Mouse (Mus musculus) retina, adult 2 months (tissue): ENCODE results near the gene Scgb1c1.

Experiments used
- DNase-seq: peaks from one replicate; pipeline ENCODE4 v3.0.0-alpha.2; 2012; ENCODE audit warnings: low read depth, low spot score

The Scgb1c1 gene

GRCm38 (mm10) chr7:140844905-140845665 is at the start of gene Scgb1c1:
TSS of gene Scgb1c1 (plus strand) at chr7:140845547.
- peak; percentile 67 for DNase-seq

DNA sequence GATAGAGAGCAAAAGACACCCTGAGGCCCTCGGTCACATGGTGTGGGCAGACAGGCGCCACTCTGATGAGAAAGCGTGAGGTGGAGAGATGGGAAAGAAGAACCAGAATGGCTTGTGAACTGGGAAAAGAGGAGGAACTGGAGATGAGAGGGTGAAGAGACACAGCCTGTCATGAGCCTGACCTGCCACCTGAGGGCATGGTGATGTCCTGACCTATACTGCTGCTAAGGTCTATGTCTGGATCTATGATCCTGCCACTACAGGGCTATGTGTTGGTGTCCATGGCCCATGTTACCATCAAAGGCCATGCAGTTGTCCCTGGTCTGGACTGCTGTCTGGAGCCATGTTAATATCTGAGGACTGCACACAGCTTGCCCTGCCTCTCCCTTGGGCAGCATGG is 47.7 kb upstream of the Scgb1c1 start:
- DNase-seq, result no peak

- DNase-seq, result no peak
These were observed 47.1 kb upstream of the Scgb1c1 start for GRCm38 (mm10) chr7:140798212-140798611.

DNA sequence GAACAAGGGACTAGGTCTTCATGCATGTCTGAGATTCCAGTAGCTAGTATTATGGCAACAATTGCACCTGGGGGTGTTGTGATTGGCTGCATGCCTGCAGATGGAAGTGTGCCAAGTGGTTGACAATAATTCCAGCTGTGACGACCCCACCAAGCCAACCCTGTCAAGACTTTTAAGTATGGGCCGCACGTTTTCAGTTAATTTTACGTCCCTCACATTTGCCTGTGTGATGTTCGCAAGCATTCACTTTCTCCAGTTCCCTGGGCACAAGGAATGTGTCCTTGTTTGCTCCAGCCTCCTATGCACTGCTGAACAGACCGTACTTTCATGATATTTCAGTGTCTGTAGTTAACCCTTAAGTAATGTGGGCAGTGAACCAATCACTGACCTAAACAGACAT is 42.7 kb upstream of the Scgb1c1 start:
- DNase-seq, result no peak

DNA sequence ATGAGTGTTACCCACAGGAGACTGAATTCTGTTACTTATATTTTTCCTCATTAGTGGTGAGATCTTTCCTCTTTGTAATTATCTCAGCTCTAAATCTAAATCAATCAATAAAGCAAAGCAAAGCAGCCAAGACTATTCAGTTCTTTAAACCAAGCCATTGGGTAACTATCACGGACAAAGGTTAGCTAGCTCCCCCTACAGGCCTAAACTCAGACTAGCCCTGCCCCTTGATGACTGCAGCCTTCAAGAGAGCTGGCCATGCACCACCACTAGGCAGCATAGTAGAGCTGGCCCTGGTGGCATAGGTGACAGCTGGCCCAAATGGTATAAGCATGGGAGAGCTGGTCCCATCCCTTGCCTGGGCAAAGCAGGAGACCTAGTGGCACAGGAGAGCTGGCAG is 39.6 kb upstream of the Scgb1c1 start:
- DNase-seq, result no peak

DNA sequence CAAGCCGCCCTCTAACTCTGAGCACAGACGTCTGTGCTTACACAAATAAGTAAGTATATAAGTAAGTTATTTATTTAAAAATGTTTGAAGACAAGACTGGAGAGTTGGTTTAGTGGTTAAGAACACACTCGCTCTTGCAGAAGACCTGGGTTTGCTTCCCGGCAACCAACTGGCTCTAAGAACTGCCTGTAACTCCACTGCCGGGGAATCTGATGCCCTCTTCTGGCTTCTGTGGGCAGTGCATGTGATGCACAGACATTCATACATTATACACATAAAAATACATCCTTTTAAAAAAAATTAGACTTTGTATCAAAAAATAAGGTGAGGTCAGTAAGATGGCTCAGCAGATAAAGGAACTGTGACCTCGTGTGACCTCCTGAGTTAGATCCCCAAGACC is 34.9 kb upstream of the Scgb1c1 start:
- no peak for DNase-seq

DNA sequence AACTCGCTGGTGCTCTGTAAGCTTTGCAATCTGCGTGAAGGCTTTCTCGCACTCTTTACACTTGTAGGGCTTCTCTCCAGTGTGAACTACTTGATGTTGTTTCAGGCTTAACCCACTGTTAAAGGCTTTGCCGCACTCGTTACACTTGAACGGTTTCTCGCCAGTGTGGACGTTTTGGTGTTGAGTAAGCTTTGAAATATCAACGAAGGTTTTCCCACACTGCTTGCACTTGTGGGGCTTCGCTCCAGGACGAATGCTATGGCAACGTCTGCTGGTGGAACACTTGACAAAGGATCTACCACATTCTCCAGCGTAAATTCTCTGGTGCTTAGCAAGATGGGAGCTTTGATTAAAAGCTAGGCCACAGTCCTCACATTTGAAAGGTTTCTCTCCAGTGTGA is 33.6 kb upstream of the Scgb1c1 start:
- DNase-seq, result no peak

GRCm38 (mm10) chr7:140812850-140813249 is 32.5 kb upstream of the Scgb1c1 start:
- no peak for DNase-seq

GRCm38 (mm10) chr7:140820173-140820572 is 25.2 kb upstream of the Scgb1c1 start:
- DNase-seq, result no peak

GRCm38 (mm10) chr7:140821305-140821652 is 24.1 kb upstream of the Scgb1c1 start:
- DNase-seq, result no peak

- no peak for DNase-seq
These were observed 23.6 kb upstream of the Scgb1c1 start, which contains the start of gene Zfp941 for GRCm38 (mm10) chr7:140821653-140822329. TSS of gene Zfp941 (minus strand) at chr7:140822178.

GRCm38 (mm10) chr7:140822731-140823130 is 22.6 kb upstream of the Scgb1c1 start:
- DNase-seq, result no peak

DNA sequence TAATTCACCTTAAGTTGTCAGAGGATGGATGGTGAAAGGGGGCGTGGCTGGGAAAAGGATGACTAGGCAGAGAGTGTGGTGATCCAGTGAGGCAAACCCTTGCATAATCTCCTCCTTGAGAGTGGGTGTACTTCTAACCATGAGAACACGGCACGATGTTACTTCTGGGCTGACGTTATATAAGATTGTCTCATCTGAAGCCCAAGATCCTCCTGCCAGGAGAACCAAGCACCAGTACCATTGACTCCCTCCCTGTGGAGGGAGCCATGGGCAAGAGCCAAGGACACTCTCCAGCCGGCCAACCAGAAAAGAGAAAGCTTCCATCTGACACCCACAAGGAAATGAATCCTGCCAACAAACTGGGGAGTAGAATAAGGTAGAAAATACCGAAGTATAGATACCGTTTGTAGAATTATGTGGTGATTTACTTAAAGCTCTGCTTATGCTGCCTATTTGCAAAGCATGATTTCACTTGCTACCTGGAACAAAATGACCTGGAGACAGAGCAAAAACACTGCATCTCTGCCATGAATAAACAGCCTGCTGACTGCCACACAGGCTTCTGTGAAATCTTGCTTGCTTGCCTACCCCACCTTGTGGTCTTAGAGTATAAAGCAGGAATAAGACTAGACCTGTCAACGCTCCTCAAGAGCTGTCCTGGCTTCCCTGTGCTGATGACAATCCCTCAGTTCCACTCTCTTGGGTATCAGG is 17.0 kb upstream of the Scgb1c1 start:
- no peak for DNase-seq

DNA sequence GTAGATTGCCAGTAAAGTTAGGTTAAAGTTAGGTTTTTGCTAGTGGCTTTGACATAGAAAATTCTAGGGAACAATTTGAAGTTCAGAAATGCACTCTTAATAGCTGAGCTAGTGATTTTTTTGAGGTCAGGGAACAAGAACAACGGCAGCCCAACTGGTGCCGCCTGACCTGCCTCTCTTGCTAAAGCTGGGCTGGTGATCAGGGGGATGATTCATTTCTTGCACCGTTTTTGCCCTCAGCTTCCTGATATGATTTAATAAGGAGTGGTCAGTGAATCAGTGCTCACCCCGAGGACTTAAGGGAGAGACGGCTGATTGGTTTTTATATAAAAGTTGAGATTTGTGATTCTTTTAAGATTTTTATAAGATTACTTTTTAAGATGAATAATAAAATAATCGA is 13.9 kb upstream of the Scgb1c1 start:
- no peak for DNase-seq

- DNase-seq, result no peak
These were observed 12.0 kb upstream of the Scgb1c1 start for GRCm38 (mm10) chr7:140833341-140833740.

DNA sequence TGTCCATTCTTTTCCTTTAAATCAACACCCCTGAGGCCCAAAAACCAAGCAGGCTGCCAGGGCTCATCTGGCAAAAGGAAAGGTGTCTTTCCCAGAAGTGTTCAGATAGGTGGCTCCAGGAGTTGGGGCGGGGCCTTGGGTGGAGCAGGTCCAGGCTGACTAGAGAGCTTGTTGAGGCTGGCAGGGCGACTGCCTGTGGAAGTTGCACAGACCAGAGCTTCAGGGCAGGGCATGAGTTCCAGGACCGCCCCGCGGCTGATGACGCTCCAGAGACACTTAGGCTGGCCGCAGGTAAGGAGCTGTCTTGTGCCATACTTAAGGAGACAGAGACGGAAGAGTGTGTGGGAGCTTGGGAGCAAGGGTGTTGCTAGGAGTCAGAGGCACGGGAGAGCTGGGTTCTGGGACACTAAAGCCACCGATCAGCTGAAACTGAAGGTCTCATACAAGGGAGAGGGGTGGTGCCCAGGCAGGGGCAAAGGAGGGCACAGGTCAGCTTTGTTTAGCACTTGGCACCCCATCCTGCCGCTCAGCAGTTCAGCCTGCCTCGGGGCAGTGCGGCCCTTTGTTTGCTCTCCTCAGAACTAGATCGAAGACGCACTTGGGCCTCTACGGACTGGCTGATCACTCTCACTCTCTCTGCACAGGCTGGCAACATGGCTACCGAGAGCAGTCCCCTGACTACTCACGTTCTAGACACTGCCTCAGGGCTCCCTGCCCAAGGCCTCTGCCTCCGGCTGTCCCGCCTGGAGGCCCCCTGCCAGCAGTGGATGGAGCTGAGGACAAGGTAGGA is 10.2 kb upstream of the Scgb1c1 start, which contains the start of gene Urah:
Urah (plus strand) TSS at position 51 of the 790 bp plus-strand sequence.
- no peak for DNase-seq

DNA sequence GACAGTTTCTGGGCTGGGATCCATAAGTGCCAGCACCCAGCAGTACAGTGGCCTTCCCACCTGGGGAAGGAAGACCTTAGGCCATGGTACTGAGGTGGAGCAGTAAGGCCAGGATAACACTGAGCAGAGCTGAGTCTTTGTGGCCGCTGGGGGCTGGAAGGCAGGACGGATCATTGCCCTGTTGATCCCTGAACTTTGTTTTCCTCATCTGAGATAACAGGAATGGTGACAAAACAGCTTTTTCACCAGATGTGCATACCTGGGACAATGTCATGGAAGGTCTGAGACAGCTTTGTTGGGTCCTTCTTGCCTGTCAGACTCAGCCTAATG is 9.6 kb upstream of the Scgb1c1 start:
- DNase-seq, result no peak

DNA sequence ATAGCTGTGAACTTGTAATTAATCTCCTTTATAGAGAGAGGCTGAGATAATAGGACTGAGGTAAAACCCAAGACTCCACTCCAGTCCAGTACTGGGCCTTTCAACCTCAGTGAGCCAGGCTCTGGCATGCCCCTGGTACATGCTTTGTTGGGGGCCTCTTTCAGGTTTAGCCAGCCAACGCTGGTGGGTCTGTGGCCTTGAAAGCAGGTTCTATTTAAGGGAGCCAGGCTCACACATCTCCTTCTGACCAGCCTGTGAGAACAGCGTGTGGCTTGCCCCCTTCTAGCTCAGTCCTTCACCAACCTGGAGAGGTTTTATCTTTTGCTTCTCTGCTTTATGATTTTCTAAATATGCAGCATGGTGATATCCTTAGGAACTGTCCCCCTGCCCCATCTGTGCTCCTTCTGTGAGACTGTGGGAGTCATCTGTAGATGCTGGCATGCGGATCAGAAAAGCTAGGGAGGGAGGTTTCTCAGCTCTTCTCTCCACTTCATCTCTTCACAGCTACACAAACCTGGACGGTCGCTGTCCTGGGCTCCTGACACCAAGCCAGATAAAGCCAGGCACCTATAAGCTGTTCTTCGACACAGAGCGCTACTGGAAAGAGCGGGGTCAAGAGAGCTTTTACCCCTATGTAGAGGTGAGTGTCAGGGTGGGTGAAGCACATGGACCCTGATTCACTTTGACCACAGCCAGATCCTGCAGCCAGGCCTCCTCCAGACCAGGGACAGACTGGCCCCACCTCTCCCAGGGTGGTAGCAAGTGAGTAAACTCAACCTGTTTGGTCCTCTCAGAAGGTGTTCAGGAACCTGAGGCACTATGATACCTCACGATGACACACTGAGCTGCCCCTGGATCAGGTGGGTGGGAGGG is 8.9 kb upstream of the Scgb1c1 start:
- DNase-seq, result no peak

DNA sequence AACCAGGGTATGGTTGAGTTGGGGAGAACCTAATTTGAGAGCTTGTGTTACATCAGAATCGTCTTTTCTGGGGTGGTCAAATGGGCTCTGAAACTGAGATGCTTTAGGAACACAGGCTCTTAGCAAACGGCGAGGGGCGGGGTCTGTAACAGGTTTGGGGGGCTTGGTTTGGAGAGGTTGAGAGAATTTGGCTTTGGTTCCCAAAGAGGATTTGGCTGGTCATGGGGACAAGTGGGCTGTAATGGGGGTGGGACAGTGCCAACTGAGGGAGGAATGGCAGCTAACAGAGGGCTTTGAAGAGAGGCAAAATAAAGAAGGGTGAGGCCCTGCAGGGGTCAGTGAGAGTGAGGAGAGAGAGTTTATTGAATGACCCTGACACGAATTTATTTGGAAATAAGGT is 5.8 kb upstream of the Scgb1c1 start:
- no peak for DNase-seq

- no peak for DNase-seq
These were observed 4.3 kb upstream of the Scgb1c1 start for GRCm38 (mm10) chr7:140840750-140841735.
